8 mouse cellular contexts compared by ENCODE assay signal in genomic region chr15:94589219-94590075, GRCm38 (mm10). TPM values are rescaled to one million over a fixed set of nuclear protein-coding genes. Genes with fewer than 3 reads are reported as not detected.
DNase-seq lines count a peak whose midpoint lies in the region; ATAC-seq and TF ChIP-seq lines count a peak whose summit lies in the region.

TSS of gene Twf1 (minus strand) at chr15:94589889.

- TF ChIP-seq POLR2A in lung, adult 2 months (IDR thresholded peaks at IDR 0.05; ENCODE audit: borderline replicate concordance, extremely low read depth, low read depth, low read length), result peak; percentile 64

- peak; percentile 94 for DNase-seq in ES-E14 (ENCODE audit: low read depth, low spot score)
- peak; percentile 98 for DNase-seq in cerebellum, adult 11-12 months
- DNase-seq in heart, postnatal 25 days (ENCODE audit: low spot score), result peak; percentile 95
- DNase-seq in layer of hippocampus, adult 18-20 months (ENCODE audit: low spot score in 2 of 2), result peak; percentile 96 to 99
- DNase-seq in lung, adult 2 months, result peak; percentile 97
- DNase-seq in thymus, adult 18-20 months, result peak; percentile 94 to 95

- no peaks in the 10 kb centered on the region for H3K27me3 ChIP-seq in forebrain, embryonic 15.5 days

- ATAC-seq in forebrain, embryonic 15.5 days (replicated peaks), result peak; percentile 100
- ATAC-seq in neutrophil, adult 5-6 weeks (ENCODE audit: extremely low read depth, insufficient number of reproducible peaks, low FRiP score, poor library complexity, severe bottlenecking), result peak; percentile 99

- peak within 1 kb of the TSS; percentile 55 for H3K4me2 ChIP-seq in forebrain, embryonic 15.5 days (replicated peaks)

- H3K36me3 ChIP-seq in ES-E14 (ENCODE audit: control insufficient read depth, insufficient read depth, low read length, poor library complexity, severe bottlenecking), result peaks cover 4% of the 10 kb centered on the region
- H3K36me3 ChIP-seq in forebrain, embryonic 15.5 days, result peaks cover 14% of the 10 kb centered on the region

- no peak for TF ChIP-seq CTCF in lung, adult 2 months (IDR thresholded peaks at IDR 0.05; ENCODE audit: insufficient read depth, low read length)

- H3K9me3 ChIP-seq in ES-E14 (ENCODE audit: control insufficient read depth, insufficient read depth, low read depth, low read length), result no peaks in the 10 kb centered on the region
- H3K9me3 ChIP-seq in forebrain, embryonic 15.5 days, result no peaks in the 10 kb centered on the region

- H3K9ac ChIP-seq in ES-E14 (ENCODE audit: insufficient read depth, low read depth, low read length, poor library complexity, severe bottlenecking), result peak within 1 kb of the TSS; percentile 100
- peak within 1 kb of the TSS; percentile 87 for H3K9ac ChIP-seq in forebrain, embryonic 15.5 days (replicated peaks)

- peak within 1 kb of the TSS; percentile 75 to 100 for H3K4me3 ChIP-seq in ES-E14 (ENCODE audit: insufficient read depth in 1 of 2, low read depth in 1 of 2, low read length in 2 of 2, poor library complexity in 1 of 2, severe bottlenecking in 1 of 2)
- H3K4me3 ChIP-seq in forebrain, embryonic 15.5 days, result peak within 1 kb of the TSS; percentile 80
- H3K4me3 ChIP-seq in lung, adult 2 months (replicated peaks; ENCODE audit: extremely low read depth, low read depth, low read length), result peak within 1 kb of the TSS; percentile 81

- intact Hi-C loops in heart, postnatal 25 days (cut with DNase I), result loop anchor here (2.0 to 10.0 kb wide), 2 partner anchors 45 to 1185 kb away; no protein-coding TSS in a partner anchor

- peaks cover 3% of the 10 kb centered on the region in 2 experiments; a peak in 2 of 4 replicates for H3K4me1 ChIP-seq in ES-E14 (ENCODE audit: control insufficient read depth in 2 of 2, insufficient read depth in 2 of 2, low read length in 2 of 2, poor library complexity in 1 of 2)
- H3K4me1 ChIP-seq in forebrain, embryonic 15.5 days, result peaks cover 18% of the 10 kb centered on the region
- peaks cover 2% of the 10 kb centered on the region for H3K4me1 ChIP-seq in lung, adult 2 months (ENCODE audit: control insufficient read depth, insufficient read depth, low read length)

- peak within 1 kb of the TSS; percentile 79 for H3K27ac ChIP-seq in ES-E14 (ENCODE audit: insufficient read depth, low read depth, low read length, poor library complexity, severe bottlenecking)
- H3K27ac ChIP-seq in forebrain, embryonic 15.5 days (replicated peaks), result peak within 1 kb of the TSS; percentile 83

- in situ Hi-C loops in ES-E14 (cut with MboI; ENCODE audit: low sequenced_read_pairs in 2 of 2, unreplicated experiment in 2 of 2), result no loop called here

- under 1% methylated on average over 68 of the region's 70 CpGs for WGBS in forebrain, embryonic 15.5 days
- WGBS in lung, adult 2 months, result under 1% methylated on average over 70 of the region's 70 CpGs

TF ChIP-seq in ES-E14, 5 proteins besides CTCF, POLR2A, EP300 and RAD21:
- no peak for TF ChIP-seq ZNF384 (IDR thresholded peaks at IDR 0.05; ENCODE audit: low read depth, low read length)
- peak; percentile 79; the same call in 1 of the 2 replicates for TF ChIP-seq HCFC1 (IDR thresholded peaks at IDR 0.05; ENCODE audit: borderline replicate concordance, insufficient read depth, low read length)
TF ChIP-seq in ES-E14: peak in this region for 1.

RNA-seq across cellular contexts. Expression of gene Twf1, which starts in this region (rescaled TPM):
- total RNA-seq in ES-E14 (2012; rRNA removed), result 29.7 and 45.6 TPM in 2 replicates
- polyA plus RNA-seq in forebrain, embryonic 15.5 days (2015; fragmentation: Nextera tagmentation; extraction: Ambion mirVana), result 94.8 and 98.6 TPM in 2 replicates
- 10 to 100 TPM; 15.0 to 20.4 TPM for total RNA-seq in heart, postnatal 25 days (2021)
- 10 to 100 TPM; 57.1 to 75.3 TPM for total RNA-seq in layer of hippocampus, adult 18-20 months (2021)
- polyA plus RNA-seq in lung, adult 2 months (2012; rRNA removed), result 20.7 and 30.9 TPM in 2 replicates
- total RNA-seq in neutrophil, adult 5-6 weeks (2017), result 32.4 and 36.1 TPM in 2 replicates

Comparison
In these comparisons a context has a peak if more than half of its experiments do, and no peak if none do; other contexts are left out.
1. Peak in every context shown above with its lines: DNase-seq, ATAC-seq, H3K4me3 ChIP-seq and H3K27ac ChIP-seq.